Mouse (Mus musculus): ENCODE data around the gene Zfp334.

The Zfp334 gene

DNA sequence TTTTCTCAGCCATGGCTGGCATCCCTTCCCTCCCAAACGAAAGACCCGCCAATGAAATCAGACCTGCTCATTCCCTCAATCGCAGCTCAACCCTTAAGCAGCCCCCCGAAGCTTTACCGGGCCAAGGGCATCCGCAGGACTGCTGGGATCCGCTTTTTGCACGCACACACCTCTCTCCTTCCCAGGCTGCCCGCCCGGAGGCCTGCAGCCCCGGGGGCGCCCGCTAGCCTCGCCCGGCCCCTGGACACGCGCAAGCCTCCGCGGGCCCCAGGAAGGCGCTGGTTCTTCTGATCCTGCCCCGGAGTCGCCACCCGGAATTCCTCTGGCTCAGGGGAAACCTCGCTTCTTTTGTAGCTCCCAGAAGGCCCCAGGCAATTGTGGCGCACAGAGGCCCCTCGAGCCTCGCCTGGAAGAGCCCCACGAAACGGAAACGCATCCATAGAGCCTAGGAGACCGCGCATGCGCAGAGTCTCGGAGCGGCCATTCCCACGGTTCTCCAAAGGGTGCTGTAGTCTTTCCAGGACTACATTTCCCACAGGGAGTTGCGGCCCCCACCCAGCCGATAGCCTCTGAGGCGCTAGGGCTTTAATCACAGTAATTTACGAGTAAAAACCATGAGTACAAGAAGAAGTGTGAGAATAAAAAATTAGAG lies at the start of gene Zfp334:
Gene Zfp334, minus strand, starts transcription at position 416 of the 652 bp plus-strand sequence.
- peak; percentile 94 for DNase-seq (ENCODE audit: low spot score)

- no peak for DNase-seq (ENCODE audit: low spot score)
Measured at GRCm38 (mm10) chr2:165428694-165429093, 40.6 kb upstream of the Zfp334 start.

DNA sequence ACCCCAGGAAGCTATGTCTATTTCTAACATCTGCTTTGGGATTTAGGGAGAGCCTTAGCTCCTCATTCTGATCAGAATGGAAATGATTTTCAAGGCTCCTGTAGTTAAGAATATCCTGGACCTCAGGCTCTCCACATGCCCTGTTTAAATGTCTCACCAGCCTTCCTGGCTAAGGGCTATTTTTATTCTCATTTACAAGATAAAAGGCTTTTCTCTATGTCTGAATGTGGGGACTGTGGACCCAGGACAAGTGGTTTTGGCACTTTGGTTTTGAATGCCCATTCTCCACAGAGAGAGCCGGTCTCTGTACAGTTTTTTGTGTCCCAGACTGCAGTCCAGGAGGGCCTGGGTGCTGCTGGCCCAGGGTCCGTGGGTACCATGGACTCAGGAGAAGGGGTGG lies 32.1 kb upstream of the Zfp334 start:
- no peak for DNase-seq (ENCODE audit: low spot score)

- no peak for DNase-seq (ENCODE audit: low spot score)
Measured at GRCm38 (mm10) chr2:165419670-165420111, 31.6 kb upstream of the Zfp334 start.

- no peak for DNase-seq (ENCODE audit: low spot score)
Measured at GRCm38 (mm10) chr2:165418577-165418976, 30.5 kb upstream of the Zfp334 start.

DNA sequence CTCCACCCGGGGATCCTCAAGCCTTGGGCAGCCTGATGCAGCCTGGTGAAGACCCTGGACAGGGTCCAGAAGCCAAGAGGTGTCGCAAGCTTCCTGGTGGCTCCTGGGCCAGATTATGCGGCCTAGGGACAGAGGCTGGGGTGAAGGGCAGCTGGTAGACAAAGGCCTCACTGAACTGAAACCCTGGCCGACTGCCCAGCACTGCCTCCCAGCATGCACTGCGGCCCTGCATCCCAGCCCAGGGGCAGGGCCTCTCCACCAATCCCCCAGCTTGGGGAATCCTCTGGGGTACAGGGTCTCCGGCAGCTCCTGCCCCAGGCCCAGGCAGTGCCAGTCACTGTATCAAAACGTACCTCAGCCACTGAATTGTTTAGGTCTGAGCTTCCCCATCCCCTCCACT lies 29.2 kb upstream of the Zfp334 start:
- no peak for DNase-seq (ENCODE audit: low spot score)

DNA sequence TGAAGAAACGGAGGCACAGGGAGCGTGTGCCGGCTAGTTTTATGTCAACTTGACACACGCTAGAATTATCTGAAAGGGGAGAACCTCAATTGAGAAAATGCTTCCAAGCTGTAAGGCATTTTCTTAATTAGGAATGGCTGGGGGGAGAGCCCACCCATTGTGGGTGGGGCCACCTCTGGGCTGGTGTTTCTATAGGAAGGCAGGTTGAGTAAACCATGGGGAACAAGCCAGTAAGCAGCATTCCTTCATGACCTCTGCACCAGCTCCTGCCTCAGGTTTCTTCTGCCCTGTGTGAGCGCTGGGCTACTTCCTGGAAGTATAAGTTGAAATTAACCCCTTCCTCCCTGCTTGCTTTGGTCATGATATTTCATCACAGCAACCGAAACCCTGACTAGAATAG lies 27.7 kb upstream of the Zfp334 start:
- DNase-seq (ENCODE audit: low spot score) = no peak

DNA sequence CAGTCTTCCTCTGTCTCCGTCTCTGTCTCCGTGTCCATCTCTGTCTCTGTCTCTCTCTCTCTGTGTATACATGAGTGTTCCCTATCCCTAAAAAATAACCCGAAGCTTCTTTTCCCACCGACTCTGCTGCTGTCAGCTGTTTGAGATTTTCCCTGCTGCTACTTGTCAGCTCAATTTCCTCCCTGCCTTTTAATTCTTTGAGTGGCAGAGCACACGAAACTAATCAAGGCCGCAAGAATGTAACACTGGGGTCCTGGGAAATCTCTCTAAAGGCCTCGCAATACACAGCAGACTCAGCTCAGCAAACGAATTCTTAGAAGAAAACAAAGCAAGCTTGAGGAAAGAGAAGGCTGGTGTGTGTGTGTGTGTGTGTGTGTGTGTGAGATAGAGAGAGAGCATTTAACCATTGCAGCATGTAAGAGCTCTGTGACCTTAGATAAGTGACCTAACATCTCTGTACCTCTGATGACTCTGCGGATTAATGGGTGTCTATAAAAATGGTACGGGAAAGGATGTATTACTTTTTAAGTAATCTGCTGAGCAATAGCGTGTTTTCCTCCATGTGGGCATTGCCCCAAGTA lies 27.2 kb upstream of the Zfp334 start:
- DNase-seq (ENCODE audit: low spot score) = no peak

DNA sequence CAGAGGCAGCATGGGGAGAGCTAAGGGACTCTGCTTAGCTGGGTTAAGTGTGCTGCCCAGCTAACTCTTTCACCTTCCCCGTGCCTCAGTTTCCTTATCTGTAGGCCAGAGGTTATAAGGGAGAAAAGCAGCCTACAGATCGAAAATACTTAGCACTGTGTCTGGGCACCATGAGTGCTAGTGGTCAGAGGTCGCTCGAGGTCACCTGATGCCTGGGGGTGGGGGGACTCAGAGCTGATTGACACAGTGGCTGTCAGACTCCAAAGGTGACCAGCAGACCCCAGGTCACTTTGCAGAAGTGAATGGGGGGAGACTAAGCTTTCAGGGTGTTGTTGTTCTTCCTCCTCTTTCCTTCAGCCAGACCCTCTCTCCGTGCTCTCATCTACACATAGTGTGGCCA lies 26.3 kb upstream of the Zfp334 start:
- DNase-seq (ENCODE audit: low spot score) = no peak

DNA sequence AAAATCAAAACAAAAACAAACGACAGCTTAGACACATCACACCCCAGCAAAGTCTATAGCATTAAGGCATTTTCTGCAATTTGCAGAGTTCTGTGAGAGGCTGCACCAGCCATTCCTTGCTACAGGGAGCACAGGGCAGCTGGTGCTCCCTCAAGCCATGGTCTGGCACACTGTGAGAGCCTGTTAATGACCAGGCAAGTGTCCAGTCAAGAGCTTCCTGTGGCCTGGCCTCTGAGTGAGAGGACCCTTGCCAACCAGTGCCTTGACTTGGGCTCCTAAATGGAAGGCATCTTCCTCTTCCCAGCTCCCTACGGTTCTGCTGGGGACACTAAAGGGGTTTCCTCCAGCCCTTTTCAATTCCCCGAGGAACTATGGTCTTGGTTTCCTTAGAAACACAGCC lies 25.8 kb upstream of the Zfp334 start:
- no peak for DNase-seq (ENCODE audit: low spot score)

- DNase-seq (ENCODE audit: low spot score) = peak; percentile 48
Measured at GRCm38 (mm10) chr2:165407700-165408301, 19.7 kb upstream of the Zfp334 start.

DNA sequence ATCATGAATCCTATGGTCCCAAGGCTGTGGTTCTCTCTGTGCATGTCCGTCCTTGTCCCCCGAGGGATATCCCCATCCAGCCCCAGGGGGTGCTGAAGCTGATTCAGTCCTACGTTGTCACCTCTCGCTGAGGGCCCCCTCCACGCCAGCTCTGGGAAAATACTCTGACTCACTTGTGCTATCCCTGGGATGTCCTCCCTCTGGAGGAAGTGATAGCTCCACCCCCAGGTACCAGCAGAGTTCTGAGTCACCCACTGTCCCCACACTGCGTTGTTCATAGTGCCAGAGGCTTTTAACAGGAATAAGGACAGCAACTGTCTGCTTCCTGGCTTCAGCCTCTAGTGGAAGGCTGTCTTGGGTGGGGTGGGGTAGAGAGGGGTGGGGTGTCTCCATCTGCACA lies 17.3 kb upstream of the Zfp334 start:
- no peak for DNase-seq (ENCODE audit: low spot score)

DNA sequence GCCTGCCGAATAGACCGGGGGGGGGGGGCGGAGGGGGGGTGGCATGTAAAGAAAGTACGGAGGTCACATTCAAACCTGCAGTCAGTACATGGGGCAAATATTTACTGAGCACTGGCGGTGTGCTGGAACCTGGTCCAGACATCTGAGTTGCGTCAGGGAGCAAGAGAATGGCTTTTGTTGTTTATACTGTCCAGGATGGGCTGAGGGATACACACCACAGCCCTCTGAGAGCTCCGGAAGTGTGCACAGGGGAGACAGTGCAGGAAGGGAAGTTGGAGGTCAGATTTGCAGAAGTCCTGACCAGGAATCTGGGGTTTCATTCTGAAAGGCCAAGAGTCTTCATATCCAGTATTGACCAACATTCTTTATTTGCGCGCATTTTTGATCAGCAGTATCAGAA lies 16.9 kb upstream of the Zfp334 start:
- DNase-seq (ENCODE audit: low spot score) = no peak

DNA sequence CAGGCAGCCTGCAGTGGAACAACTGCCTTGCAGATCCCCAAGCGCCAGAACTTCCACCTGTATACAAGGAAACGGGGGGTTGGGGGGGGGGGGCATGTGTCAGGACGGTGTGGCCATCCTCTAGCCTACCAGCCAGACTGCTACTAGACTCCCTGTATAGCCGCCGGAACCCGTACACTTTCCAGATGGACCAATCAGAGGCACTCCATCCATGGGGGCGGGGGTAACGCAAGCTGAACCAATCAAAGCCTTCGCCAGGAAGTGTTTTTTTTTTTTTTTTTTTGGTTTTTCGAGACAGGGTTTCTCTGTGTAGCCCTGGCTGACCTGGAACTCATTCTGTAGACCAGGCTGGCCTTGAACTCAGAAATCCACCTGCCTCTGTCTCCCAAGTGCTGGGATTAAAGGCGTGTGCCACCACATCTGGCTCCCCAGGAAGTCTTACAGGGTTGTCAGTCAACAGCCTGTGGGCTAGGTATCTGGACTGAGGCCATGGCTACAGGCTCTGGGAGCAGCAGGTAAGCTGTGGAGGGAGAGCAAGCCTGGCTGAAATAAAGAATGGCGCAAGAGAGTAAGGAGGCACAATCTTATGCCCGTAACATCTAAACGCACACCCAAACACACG lies 10.2 kb upstream of the Zfp334 start:
- DNase-seq (ENCODE audit: low spot score) = no peak

GRCm38 (mm10) chr2:165397502-165398163 lies 9.6 kb upstream of the Zfp334 start:
- no peak for DNase-seq (ENCODE audit: low spot score)

GRCm38 (mm10) chr2:165396831-165397501 lies 8.9 kb upstream of the Zfp334 start:
- DNase-seq (ENCODE audit: low spot score) = no peak

- DNase-seq (ENCODE audit: low spot score) = no peak
Measured at GRCm38 (mm10) chr2:165392156-165392555, 4.1 kb upstream of the Zfp334 start.

DNA sequence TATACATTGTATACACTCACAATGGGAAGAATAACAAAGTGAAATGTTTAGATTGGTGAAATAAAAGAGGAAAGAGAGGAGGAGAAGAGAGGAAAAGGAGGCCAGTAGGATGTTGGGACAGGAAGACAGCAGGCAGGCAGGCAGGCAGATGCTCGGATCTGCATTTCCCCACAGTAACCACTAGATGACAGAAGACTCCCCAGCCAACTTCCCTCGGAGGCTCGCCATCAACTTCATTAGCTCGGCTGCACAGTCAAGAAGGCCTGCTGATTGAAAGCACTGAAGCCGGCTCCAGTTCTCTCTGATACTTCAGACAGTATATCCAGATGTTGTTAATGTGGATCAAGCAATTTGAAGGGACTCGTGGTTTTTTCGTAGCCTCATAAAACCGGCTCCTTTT lies 3.5 kb upstream of the Zfp334 start:
- no peak for DNase-seq (ENCODE audit: low spot score)

GRCm38 (mm10) chr2:165389299-165389952 lies 1.4 kb upstream of the Zfp334 start:
- DNase-seq (ENCODE audit: low spot score) = no peak

GRCm38 (mm10) chr2:165387370-165387769 lies 689 bp downstream of the Zfp334 start:
- DNase-seq (ENCODE audit: low spot score) = no peak

DNA sequence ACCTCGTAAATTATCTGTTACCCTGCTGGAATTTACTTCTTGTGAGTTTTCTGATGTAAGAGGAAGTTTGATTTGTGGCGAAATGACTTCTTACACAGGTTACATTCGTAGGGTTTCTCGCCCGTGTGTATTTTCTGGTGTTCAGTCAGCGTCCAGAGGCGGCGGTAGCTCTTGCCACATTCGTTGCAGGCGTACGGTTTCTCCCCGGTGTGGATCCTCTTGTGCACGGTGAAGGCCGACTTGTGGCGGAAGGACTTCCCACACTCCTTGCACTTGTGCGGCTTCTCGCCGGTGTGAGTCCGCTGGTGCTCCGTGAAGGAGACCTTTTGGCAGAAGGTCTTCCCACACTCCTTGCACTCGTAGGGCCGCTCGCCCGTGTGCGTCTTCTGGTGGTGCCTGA lies 8.0 kb downstream of the Zfp334 start:
- DNase-seq (ENCODE audit: low spot score) = no peak

GRCm38 (mm10) chr2:165376001-165376400 lies 12.1 kb downstream of the Zfp334 start:
- DNase-seq (ENCODE audit: low spot score) = no peak

Data from ovary, postnatal 10 days (tissue).